Mouse (Mus musculus): ENCODE data around the gene Adora1. TPM values are rescaled to one million over a fixed set of nuclear protein-coding genes. Genes with fewer than 3 reads are reported as not detected.
"Not testable (repeated sequence)": the region's sequence is repeated elsewhere in the genome, so short reads cannot be mapped to it uniquely, and the experiment has no call there.

Gene Adora1
- total RNA-seq (2021): 100 to 1,000 TPM; 213 to 218 TPM
- long read RNA-seq, experiment 1, full-length matches to known transcripts: 17 of 93 reads
- long read RNA-seq, experiment 1, partial matches to known transcripts: 0 of 93 reads
- long read RNA-seq, experiment 1, other reads (novel, unspliced or antisense): 76 of 93 reads
- long read RNA-seq, experiment 2, transcript Adora1-201 (2 exons, 3,625 nt): major isoform, 24 of 89 reads
- long read RNA-seq, experiment 2, partial matches to known transcripts: 0 of 89 reads
- long read RNA-seq, experiment 2, other reads (novel, unspliced or antisense): 65 of 89 reads

DNA sequence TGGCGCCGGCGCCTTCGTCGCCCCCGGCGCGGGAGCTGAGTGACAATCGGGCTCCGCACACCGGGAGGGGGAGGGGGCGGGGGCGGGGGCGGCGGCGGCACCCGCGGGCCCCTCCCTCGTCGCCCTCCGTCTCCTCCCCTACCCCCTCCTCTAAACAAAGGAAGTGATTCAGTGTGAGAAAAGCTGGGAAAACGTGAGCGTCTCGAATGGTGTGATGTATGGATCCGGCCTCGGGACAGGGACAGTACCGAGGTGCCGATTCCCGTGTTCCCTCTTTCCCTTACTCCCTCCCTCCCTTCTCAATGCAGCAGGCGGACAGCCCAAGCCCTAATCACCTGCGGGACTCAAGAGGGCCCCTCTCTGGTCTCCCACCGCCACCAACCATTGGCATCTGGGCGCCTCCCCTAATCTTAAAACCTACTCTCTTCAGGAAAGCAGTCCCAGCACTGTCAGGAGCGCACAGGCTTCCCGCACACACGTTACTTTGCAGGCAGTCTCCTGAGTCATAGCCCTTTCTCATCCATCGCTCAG, at the start of gene Adora1:
TSS of gene Adora1 (minus strand) at position 41 of the 531 bp plus-strand sequence.
- DNase-seq (ENCODE audit: low spot score in 2 of 2): no peak

DNA sequence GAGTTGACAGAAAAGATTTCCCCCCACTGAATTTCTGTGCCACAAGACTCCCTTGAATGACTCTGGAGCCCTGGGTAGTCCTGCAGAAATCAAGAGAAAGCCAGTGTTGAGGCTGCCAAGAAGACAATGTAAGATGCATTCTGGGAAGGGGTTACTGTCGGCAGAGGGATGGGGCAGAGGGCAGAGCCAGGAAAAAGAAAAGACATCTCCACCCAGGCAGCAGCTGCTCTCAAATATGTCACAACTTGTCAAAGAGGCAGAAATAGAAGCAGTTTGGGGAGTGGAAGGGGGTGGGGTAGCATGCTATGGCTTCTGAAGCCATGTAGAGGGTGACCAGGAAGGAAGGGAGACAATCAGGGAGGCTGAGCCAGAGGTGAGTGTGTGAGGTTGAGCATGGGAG, 47.9 kb upstream of the Adora1 start:
- DNase-seq (ENCODE audit: low spot score in 2 of 2): no peak

DNA sequence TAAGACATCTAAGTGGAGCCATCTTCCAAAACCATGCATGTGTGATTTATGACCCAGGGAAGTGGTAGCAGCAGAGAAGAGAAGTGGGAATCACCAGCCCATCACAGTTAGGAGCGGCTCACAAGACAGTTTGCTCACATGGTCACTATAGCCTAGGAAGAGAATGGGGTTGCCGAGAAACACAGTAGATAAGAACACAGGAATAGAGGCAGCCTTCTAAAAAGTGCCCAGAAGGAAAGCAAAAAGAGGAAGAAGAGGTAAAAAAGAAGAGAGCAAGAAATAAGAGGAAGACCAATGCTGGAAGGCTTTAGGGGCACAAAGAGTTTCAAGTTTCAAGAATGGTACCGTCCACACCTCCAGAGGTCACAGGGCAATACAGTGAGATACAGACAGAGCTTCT, 47.1 kb upstream of the Adora1 start:
- no peak for DNase-seq (ENCODE audit: low spot score in 2 of 2)

DNA sequence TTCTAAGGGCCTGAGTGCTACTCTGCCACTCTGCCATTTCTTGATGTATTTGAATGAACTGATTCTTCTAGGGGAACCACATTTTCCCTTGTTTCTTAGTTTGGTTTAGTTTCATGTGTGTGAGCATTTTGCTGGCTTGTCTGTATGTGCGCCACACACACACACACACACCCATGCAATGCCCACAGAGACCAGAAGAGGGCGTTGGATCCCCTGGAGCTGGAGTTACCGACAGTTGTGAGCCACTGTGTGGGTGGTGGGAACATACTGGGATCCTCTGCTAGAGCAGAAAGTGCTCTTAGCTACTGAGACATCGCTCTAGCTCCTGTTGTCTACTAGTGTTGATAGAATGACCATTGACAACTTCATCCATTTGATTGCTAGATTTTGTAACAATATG, 46.3 kb upstream of the Adora1 start:
- DNase-seq (ENCODE audit: low spot score in 2 of 2): no peak

DNA sequence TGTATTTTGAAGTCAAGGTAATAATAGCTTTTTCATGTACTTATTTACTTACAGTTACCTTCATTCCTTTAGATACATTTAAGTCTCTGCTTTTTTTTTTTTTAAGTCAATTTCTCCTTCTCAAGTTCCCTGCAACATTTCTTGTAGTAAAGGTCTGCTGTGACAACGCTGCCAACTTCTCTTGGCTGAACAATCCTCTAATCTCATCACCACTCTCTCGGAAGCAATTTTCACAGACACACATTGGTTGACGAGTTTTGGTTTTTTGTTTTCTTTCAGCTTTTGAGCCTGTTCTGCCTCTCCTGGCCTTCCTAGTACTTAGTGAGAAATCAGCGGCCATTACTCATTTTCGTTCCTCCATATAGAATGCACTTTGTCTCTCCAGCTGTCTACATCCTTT, 44.9 kb upstream of the Adora1 start:
- no peak for DNase-seq (ENCODE audit: low spot score in 2 of 2)

DNA sequence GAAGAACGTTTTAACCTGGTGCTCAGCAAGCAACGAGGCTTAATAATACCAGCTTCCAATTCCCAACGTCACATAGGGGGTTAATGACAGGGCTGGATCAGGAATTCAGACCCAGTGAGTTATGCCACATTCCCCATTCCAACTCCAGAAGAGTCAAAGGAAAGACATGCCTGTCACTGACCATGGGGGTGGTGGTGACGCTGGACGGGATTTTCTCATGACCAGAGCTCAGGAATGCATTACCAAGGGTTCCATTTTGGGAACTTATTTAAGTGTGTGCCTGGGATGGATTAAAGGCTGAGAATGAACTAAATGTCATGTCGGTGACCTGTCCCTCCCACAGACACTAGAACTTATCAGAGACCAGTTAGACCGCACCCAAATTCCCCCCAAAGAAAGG, 41.6 kb upstream of the Adora1 start:
- DNase-seq (ENCODE audit: low spot score in 2 of 2): no peak

DNA sequence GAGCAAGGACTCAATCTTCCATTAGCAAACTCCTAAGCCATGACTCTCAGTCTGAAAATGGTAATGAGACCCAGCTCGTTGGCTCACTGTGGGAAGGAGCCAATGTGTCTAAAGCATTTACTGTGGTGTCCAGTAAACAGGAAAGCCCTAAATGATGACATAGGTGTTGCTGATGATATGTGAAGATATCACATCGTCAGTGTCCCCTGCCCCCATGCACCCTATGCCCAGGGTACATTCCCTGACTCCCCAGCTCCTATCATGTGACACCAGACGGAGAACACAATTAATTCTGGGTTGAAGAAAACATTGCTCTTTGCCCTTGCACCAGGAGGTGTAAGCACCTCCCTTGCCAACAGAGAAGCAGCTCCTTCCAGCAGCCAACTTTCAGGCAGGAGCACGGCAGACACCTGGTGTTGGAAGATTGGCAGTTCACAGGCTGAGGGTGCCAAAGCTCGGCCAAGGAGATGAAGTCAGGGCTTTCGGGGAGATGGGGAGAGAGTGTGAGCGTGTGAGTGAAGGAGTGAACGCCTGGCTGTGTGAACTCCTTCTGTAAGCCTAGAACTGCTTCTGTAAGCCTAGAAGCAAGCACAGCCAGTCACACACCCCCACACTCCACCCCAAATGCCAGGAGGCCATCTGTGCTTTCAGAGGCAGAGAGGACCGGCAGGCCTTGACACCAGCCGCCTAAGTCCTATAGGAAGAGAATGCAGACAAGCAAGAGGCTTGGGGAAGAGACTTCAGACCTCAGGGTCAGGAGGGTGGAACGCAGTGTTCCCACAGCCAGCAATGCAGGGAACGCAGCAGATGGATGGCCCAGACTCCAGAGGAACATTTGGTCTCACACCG, 40.6 kb upstream of the Adora1 start:
- peak; percentile 43 to 66 for DNase-seq (ENCODE audit: low spot score in 2 of 2)

DNA sequence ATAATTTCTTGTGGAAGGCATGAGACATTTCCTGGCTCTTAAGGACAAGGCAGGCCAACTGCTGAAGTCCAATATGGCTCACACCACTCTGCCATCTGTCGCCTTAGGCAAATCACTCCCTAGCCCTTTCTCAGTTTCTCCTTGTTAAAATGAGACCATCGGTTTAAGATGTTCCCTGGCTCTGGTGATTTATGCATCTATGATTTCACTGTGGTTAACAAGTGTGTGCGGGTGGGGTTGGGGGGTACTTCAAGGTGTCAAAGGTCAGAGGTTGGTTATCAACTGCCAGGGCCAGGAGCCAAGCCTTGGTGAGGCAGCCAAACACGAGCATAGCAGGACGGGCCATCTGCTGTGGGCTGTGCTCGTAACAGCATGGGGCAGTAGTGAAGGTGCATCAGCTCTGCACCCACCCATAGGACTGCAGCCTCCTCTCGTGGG, 39.3 kb upstream of the Adora1 start:
- no peak for DNase-seq (ENCODE audit: low spot score in 2 of 2)

DNA sequence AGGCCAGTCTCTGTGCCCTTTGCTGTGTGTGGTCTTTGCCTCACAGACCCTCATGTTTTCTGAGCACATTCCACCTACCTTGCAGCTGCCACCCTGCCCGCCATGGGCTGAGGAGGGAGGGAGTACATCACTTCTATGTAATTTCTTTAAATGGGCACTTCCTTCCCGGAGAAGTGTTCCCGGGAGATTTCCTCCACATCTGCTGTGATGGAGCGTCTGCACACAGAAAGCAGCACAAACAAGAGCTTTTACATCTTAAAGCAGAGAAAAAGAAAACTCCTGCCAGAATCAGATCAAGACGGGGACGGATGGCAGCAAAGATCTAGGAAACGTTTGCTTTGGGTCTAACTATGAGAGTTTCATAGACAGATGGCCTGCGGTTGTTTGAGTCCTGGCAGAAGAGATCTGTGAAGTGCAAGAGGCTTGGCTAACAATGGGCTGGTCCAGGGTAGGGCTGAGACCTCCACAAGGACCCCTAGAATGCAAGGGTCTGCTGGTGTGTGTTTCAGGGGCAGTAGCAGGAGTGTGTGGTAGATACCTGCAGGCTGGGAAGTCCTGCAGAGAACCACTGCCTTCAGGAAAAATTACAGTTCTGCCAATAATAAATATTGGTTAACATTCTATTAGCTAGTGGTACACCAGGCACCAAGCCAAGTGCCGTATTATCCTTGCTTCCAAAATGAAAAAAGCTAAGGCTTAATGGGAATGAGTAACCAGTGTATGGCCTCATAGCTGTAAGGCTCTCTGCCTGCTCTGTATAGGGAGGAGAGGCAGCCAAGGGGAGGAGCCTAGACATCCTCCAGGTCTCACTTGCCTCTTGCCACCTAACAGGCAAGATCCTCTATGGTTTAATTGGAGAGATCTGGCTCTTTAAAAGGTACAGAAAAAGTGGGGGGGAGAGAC, 38.5 kb upstream of the Adora1 start:
- peak; percentile 32 to 48 for DNase-seq (ENCODE audit: low spot score in 2 of 2)

DNA sequence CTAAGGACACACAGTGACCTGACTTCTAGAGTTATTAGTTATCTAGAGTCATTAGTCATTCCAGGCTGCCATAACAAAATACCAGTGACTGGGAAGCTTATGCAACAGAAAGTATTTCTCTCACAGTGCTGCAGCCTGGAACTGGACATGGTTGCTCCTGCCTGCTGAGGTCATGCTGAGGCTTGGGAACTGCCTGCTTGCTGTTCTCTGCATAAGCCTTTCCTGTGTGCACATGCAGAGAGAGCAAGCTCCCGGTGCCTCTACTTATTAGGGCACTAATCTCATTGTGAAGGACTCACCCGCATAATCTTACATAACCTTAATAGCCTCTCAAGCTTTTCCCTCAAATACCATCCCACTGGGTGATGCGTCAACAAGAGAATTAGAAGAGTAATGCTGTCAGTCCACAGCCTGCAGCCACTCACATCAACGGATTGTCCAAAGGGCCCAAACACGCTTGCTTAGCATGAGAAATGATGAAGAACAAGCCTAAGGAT, 37.6 kb upstream of the Adora1 start:
- no peak for DNase-seq (ENCODE audit: low spot score in 2 of 2)

DNA sequence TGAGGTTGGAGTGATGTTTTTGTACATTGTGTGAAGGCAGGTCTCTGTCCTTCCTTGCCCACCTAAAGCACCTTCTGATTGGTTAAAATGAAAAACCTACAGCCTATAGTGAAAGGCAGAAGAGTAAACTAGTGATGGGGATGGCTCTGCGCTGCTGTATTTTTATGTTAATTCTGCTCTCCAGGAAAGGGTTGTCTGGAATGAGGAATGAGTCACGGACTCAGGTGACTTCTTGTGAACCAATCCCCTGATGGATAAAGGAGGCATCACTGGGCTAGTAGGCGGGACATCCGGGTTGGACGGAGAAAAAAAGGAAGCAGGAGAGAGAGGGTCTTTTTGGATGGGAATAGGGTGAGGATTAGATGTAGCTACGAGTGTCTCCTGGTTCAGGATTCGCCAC, 34.8 kb upstream of the Adora1 start:
- no peak for DNase-seq (ENCODE audit: low spot score in 2 of 2)

DNA sequence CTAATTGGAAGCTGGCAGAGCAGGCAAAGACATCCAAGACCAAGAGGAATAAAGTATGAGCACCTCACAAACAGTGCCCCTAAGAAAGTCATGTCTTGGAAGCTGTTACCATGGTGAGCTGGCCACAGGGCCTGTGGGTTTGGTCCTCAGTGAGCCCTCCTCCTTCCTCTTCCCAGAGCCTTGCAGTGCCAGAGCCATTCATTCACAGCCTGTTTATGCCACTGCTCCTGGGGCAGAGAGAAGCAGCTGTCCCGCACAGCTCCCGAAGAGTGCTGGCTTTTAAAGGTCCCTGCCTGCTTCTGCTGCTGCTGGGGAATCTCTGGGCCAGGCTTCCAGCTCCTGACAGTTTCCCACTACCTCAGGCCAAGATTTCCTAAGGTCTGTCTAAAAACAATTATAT, 30.6 kb upstream of the Adora1 start:
- DNase-seq (ENCODE audit: low spot score in 2 of 2): no peak

DNA sequence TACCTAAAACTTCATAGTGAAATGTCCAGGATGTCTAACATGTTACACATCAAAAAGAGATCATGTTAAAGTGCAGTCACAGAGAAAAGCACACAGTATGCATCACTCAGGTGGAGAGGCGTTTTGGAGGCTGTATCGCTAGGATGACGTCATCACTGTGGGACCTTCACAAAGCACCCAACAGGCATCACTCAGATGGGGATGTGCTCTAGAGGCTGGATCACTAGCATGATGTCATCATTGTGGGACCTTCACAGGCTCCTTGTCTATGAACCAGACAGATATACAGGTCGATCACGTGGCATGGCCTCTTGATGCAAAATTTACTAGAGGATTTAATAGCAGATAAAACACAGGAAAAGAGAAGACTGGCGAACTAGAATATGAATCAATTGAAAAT, 29.1 kb upstream of the Adora1 start:
- DNase-seq (ENCODE audit: low spot score in 2 of 2): no peak

DNA sequence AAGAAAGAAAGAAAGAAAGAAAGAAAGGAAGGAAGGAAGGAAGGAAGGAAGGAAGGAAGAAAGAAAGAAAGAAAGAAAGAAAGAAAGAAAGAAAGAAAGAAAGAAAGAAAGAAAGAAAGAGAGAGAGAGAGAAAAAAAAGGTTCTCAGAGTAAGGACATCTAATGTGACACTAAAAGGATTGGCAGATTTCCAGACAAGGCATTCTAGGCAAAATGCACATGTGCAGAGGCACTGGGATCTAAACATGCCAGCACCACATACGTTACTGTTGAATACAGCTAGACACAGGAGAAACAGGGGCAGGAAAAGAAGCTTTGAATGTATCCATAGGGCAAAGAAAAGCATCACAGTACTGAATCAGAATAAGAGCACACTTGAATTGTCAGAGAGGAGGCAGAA, 14.4 kb upstream of the Adora1 start:
- not testable (repeated sequence) for DNase-seq (ENCODE audit: low spot score in 2 of 2)

DNA sequence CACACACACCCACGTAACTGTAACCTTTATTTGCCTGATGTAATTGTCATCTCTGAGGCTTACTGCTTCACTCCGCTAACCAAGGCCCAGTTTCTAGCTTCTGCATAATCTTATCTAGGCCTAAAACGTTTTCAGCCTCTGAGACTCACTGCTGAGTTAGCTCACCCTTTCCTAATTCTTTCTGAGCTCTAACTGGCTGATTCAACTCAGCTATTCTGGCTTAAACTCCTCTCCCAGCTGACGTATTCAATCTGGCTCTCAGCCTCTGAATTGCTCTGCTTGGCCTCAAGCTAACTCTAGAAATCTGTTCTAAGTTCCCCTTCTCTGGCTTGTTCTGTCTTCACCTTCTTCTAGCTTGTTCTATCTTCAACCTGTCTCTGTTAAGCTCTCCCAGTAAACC, 11.4 kb upstream of the Adora1 start:
- DNase-seq (ENCODE audit: low spot score in 2 of 2): peak in 1 of 2 experiments; percentile 43

DNA sequence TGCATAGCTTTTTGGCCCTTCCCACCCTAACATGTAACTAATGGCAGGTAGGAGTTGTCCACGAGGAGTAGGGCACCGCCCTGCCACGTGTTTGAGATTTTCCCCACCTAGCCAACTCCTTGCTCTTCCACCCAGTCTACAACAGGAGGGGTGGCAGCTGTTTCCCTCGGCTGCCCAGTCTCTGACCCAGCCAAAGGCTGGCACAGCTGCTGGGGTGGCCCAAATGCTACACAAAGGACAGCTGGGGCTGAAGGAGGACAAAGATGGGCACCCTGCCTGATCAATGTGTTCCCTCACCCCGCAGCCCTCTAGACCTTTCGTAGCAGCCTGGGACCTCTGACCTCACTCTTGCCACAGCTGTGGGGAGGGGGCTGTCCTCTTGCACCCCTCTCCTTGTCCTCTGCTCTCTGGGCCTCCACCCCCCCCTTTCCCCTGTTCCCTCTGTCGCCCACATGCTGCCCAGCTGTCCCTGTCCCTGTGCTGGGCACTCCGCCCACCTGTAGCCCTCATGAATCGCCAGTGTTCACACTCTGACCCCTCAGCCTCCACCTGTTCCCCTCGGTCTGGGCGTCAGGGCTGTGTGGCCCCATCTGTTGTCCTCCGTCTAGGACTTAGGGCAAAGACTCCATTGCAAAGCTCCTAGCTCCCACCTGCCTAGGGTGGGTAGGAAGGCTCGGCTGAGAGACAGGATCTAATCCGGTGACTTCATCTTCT, 9.9 kb upstream of the Adora1 start:
- DNase-seq (ENCODE audit: low spot score in 2 of 2): no peak

DNA sequence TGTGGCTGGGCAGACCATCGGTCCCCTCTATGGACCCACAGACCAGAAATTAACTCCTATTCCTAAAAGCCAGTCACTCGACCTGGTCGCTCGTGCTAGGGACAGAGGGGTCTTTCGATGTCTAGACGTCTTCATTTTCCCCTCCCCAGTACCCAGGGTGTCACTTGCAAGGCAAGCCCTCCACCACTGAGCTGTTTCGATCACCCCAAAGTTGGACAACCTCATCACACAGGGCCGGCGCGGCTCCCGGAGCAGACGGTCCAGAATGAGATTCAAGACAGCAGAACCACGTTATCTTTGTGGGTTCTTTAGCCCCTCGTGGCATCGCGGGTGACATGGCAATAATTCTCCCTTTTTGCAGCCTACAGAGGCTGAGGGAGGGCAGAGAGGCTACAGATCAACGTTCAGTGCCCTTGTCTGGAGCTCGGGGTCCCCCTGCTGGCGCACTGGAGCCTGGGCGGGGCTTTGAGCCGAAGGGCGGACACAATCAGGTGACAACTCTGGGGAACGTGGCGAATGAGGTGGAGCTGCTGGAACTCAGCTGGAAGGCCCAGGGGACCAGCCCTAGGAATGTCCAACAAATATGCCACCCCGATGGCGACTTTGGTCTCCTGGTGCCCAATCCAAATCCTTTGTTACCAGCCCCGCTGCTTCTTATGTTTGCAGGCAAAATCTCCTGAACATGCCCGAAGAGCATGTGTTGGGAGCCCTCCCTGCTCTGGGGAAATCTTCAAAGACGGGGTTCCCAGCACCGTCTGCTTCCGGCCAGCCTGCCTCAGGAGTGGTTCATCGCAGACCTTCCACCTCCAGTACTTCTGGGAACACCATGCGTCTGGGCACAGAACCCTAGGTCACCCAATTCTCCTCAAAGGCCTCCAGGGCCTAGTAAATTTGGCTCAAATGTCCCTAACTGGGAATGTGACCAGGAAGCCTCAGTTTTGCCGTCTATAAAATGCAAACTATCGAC, 9.0 kb upstream of the Adora1 start:
- DNase-seq (ENCODE audit: low spot score in 2 of 2): peak; percentile 90 to 91

DNA sequence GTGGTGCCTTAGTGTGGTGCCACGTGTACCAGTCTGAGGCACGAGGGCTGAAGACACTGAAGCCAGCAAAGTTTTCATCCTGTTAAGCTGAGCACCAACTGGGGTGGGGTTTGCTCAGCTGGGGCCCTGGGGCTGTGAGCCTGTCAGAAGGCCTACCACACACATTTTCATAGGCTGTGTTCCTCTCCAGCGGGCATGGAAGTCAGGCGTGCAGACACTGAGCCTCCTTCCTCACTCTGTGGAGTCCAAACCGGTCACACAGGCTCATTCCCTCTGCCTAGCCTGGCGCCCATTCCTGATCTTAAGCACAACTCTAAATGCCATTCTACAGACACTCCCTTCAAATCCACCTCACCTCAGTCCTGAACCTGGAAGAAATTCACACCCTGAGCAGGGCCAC, 8.3 kb upstream of the Adora1 start:
- no peak for DNase-seq (ENCODE audit: low spot score in 2 of 2)

DNA sequence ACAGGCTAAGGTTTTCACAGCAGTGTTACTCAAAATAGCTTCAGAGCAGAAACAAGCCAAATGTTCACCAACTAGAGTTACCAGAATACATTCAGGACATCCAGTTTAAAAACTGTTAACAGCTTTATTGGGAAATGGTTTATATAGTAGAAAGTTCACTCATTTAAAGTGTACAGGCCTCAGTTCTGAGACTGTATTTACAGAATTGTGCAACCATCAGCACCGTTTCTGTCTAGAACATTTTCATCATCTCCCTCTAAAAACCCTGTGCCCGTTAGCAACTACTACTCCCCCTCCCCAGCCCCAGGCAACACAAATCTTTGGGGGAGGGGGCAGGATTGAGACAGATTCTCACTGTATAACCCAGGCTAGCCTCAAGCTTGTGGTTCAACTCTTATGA, 7.1 kb upstream of the Adora1 start:
- no peak for DNase-seq (ENCODE audit: low spot score in 2 of 2)
